Mouse (Mus musculus) layer of hippocampus, postnatal 36 days (tissue): Measurements from ENCODE around the gene Psme4. TPM values are rescaled to one million over a fixed set of nuclear protein-coding genes. Genes with fewer than 3 reads are reported as not detected.
"Not testable (repeated sequence)": the region's sequence is repeated elsewhere in the genome, so short reads cannot be mapped to it uniquely, and the experiment has no call there.

Experiments
- DNase-seq, 2 experiments: peaks; one replicate each; pipeline ENCODE4 v3.0.0; 2022
- total RNA-seq, 2 experiments: library from RNA; stranded (reverse); gene quantifications; 2 replicates each; pipeline ENCODE4 v1.2.3; 2021

Gene Psme4
- total RNA-seq: 10 to 100 TPM; 37.7 to 48.1 TPM

DNA sequence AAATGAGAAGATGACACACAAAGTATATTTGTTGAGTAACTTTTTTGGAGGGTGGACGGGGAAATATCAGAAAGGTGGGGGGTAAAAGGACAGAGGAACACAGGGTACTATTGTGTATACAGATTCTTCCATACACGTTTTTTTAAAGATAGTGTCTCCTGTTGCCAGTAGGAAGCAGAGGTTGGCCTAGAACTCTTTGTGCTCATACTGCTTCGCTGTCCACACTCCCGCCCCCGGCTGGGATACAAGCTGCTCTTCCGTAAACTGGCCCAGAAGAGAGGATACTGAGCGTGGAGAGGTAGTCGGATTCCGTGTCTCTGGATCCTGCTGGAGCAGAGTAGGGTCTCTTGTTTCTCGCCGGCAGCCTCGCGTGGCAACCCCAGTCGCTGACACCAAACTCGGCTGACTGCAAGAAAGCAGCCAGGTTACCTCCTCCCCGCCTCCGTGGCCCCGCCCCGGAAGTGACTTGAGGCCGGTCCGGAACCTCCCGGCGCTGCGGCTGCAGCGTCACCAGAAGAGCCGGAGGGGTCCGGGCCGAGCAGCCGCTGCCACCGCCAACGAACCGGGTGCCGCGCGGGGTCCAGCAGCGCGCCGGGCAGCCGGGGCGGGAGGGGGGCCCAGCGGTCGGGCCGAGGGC lies at the start of gene Psme4:
Gene Psme4 (plus strand): TSS at position 460 of the 637 bp plus-strand sequence.
- peak; percentile 92 for DNase-seq

DNA sequence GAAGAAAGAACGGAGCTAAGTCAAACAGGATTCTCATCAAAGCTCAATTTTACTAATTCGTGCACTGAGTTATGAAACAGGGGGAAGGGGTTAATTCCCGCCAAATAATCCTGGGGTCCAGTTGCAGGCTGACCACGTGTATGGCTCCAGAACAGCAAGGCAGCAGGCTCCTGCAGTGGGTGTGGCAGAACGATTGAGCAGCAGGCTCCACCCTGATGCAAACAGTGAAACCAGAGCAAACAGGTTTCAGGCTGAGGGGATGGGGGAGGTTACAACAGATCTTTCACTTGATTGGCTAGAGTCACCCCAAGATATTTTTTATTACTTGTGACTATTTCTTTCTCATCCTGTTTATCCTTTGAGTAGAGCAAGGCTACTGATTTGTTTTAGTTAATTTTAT lies 48.1 kb upstream of the Psme4 start:
- DNase-seq: no peak

DNA sequence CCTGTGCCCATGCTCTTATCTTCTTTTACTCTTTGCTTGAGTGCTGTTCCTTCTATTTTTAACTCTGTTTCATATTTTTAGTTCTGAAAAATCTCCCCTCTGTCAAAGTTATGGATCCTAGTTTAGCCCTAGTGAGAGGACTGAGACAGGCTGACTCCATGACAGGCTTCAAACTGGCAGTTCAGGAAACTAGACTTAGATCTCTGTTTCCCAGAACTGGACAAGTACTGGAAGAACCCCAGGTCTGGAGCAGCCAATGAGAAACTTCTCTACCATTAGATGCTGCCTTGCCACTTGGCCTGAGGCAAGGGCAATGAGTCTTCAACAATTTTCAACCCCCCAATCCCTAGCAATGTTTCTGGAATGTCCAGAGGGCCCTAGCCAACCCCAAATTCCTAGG lies 40.8 kb upstream of the Psme4 start:
- DNase-seq: no peak

DNA sequence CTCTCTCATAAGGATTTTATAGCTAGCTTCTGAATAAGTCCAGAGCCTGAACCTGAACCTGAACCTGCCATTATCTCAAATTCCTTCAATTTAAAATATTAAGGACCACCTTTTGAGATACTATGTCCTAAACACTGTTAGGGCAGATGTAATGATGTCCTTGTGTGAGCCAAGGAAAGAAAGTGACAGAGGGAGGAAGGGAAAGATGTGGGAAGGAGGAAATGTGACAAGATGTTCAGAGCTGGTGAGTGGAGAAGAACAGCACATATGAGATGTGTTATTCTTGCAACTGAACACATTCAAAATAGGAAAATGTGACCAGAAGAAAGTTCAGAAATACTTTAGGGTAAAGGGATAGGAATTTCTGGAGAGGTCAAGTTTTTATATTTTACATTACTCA lies 38.1 kb upstream of the Psme4 start:
- DNase-seq: no peak

- DNase-seq: no peak
These were observed 27.5 kb upstream of the Psme4 start for GRCm38 (mm10) chr11:30743991-30744390.

- DNase-seq: no peak
These were observed 22.6 kb upstream of the Psme4 start for GRCm38 (mm10) chr11:30748938-30749337.

GRCm38 (mm10) chr11:30749587-30749986 lies 21.9 kb upstream of the Psme4 start:
- DNase-seq: no peak

GRCm38 (mm10) chr11:30750039-30750823 lies 21.3 kb upstream of the Psme4 start:
- no peak for DNase-seq

DNA sequence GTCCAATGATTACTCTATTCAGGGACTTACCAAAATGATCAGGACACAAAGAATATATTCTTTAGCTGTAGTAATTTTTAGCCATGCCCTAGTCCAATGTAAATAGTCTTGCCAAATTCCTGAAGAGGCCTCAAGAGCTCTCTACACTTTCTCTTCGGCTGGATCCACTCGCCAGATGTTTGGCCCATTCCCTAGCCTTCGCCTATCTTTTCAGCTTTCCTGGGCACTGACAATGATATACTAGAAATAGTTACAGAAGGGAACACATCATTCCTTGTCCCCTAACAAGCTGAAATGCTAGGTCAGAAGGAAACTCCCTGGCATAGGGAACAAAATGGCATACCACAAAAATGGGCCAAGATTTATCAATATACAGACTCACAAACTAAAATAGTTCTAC lies 18.6 kb upstream of the Psme4 start:
- no peak for DNase-seq

GRCm38 (mm10) chr11:30754486-30754854 lies 17.1 kb upstream of the Psme4 start:
- DNase-seq: not testable (repeated sequence)

DNA sequence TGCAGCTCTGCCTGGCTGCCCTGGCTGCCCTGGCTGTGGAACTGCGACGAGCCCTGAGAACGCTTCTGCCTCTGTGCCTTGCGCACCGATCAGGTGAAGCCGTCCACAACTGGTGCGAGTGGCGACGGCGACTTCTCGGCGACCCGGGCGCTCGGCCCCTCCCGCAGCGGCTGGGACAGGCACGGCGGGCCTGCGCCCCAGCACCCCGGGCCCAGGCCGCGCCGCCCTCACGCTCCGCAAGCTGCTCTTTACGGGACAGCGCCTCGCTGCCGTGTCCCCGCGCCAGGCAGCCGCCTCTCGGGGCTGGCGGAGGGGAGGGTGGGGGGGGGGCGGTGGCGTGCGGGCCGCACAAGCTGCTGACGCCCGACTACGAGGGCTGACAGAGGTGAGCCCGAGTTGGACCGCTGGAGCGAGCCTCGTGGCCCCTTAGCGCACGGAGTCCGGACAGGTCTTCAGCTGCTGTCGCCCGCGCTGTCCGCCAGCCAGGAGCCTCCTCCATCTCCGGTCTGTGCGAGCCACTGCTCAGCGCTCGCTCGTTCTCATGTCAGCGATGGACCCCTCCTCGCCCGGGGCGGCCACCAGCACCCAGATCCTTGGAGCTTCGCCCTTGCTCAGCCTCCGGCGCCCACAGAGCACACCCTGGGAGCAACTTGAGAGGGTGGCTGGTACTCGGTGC lies 16.5 kb upstream of the Psme4 start:
- DNase-seq: no peak

DNA sequence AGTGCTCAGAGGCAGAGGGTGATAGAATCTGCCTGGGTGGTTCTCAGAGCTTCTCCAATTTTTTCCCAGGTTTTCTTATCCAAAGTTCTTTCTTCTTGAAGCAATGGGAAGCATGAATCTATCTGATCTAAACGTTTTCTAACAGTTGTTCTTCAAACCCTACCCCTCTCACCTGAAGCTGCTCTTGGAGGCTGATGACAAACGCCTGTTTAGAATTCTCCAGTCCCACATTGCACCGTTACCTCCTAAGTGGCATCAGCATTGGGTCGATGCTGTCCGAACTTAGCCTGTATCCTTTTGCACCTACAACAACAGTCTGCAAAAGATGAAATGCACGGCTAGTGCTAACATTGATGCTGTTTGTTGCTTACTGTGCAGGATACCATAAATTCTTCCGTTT lies 10.1 kb upstream of the Psme4 start:
- DNase-seq: no peak

DNA sequence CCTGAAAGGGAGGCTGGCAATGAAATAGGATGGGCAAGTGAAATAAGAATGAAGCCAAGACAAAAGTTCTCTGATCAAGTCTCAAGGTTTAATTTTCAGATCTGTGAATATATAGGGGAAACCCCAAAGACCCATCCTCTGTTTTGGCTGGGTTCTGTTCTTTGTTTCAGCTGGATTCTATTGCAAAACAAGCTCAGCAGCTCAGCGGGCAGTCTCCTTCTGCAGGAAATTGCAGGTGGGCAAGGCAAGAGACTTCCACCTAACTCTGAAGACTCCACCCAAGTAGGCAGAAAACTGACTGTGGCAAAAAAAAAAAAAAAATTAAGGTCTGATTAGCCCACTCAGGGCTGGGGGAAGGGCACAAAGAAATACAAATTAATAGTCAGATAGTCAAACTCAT lies 9.6 kb upstream of the Psme4 start:
- no peak for DNase-seq

DNA sequence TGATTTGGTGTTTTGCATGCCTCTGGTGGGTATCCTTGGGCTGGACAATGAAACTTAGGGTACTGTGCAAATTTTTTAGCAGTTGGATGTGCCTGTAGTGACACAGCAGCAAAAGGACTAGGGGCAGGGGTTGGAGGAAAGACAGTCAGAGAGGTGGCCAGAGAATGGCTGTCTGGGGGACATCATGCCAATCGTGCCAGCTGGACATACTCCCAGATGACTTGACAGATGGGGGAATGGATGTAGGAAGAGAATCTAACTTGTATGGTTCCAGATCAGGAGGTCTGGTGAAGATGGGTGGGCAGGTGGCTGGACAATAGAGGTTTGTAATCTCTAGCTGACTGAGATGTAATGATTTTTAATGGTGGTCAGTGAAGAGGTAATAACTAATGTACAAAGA lies 6.5 kb upstream of the Psme4 start:
- DNase-seq: no peak

GRCm38 (mm10) chr11:30770817-30771216 lies 709 bp upstream of the Psme4 start:
- DNase-seq: no peak

DNA sequence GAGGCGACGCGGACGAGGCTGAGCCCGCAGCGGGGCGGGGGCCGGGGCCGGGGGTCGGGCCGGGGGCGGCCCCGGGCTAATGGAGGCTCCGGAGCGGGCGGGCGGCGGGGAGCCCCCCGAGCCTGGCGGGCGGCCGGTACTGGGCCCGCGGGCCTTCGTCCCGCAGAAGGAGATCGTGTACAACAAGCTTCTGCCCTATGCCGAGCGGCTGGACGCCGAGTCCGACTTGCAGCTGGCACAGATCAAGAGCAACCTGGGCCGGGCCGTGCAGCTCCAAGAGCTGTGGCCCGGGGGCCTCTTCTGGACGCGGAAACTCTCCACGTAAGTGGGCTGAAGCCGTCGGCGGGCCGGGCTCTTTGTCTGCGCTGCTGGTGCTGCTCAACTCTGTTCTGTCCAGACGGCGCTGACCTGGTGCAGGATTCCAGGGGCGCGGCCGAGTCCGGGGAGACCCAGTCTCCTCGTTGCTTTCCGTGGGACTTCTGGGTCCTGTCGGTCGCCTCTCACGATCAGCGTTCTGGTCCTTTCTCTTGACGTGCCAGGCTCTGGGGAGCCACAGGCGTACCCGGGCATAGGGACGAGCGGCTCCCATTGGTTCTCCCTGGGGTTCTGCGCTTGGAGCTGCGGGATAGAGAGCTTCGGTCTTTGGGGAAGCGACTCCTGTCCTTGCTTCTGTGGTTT lies 517 bp downstream of the Psme4 start:
- peak; percentile 54 to 67 for DNase-seq

- DNase-seq: no peak
These were observed 1.4 kb downstream of the Psme4 start for GRCm38 (mm10) chr11:30772777-30773417.

DNA sequence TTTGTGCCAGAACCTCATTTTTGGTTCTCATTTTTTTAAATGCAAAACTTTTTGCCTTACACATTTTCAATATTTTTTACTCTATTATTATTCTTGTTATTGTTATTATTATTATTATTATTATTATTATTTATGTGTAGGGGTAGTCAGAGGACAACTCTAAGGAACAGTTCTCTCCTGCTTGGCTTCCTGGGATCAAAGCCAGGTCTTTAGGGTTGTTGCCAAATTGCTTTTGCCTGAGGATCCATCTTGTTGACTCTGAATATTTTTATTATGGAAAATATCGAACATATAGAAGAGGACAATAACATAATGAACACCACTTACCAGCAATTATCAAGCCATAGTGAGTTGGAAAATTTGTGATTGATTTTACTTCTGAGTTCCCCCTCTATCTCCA lies 3.1 kb downstream of the Psme4 start:
- DNase-seq: no peak

GRCm38 (mm10) chr11:30777498-30777897 lies 6.0 kb downstream of the Psme4 start:
- DNase-seq: no peak

- DNase-seq: no peak
These were observed 9.4 kb downstream of the Psme4 start for GRCm38 (mm10) chr11:30780893-30781292.

GRCm38 (mm10) chr11:30781612-30782011 lies 10.1 kb downstream of the Psme4 start:
- DNase-seq: no peak

DNA sequence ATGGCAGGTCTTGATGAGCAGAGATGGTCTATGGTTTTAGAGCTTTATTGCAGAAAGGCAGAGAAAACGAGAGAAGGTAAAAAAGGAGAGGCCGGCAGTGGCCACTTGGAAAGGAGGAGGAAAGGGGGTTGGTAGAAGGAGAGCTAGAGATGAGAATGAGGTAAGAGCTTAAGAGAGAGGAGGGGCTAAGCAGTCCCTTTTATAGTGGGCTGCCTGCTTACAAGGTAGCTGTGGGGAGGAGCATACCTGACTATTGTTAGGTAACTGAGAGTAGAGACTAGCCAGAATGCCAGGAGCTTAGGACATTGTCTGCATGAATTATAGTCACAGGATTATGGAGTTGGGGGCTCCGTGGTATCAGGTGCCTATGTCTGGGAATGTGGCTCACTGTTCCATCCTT lies 14.0 kb downstream of the Psme4 start:
- no peak for DNase-seq
